Mouse (Mus musculus) megakaryocyte, embryonic 14.5 days (primary cell): ENCODE data around the gene Rfc1. TPM values are rescaled to one million over a fixed set of nuclear protein-coding genes. Genes with fewer than 3 reads are reported as not detected.

Experiments used
- H3K27me3 ChIP-seq: replicated peaks from 2 replicates; pipeline ENCODE3; 2012; ENCODE audit warnings: inconsistent platforms
- H3K36me3 ChIP-seq: replicated peaks from 2 replicates; pipeline ENCODE3; 2012; ENCODE audit warnings: low read length, inconsistent platforms, mixed read lengths
- H3K4me1 ChIP-seq: 2 replicates; pipeline ENCODE4 v1.6.1; 2012; ENCODE audit warnings: inconsistent platforms
- H3K4me3 ChIP-seq: replicated peaks from 2 replicates; pipeline ENCODE3; 2012; ENCODE audit warnings: moderate library complexity, mild to moderate bottlenecking, inconsistent platforms
- H3K9me3 ChIP-seq: 2 replicates; pipeline ENCODE4 v1.6.1; 2012; ENCODE audit warnings: inconsistent platforms
- FLI1 ChIP-seq: IDR thresholded peaks from 2 replicates; pipeline ENCODE4 v1.6.1; 2012; ENCODE audit warnings: low read length, inconsistent platforms, mixed read lengths
- GATA1 ChIP-seq: IDR thresholded peaks from 3 replicates; pipeline ENCODE4 v1.6.1; 2012; ENCODE audit warnings: mixed read lengths, low read length, inconsistent platforms, borderline replicate concordance
- polyA plus RNA-seq: library from polyadenylated mRNA; stranded (reverse); fragments of >175 nt; gene quantifications from 2 replicates; pipeline ENCODE4 v1.2.3, GENCODE M21; 2012; ENCODE audit warnings: low replicate concordance; ENCODE audit not compliant: insufficient read depth

Gene Rfc1
- polyA plus RNA-seq, 1 experiment: 2.0 TPM

- TF ChIP-seq FLI1 (no peak), GATA1 (no peak)
- Histone ChIP-seq H3K4me3 (no peak overlapping the region), H3K4me1 (no peaks in the 10 kb centered on the region), H3K9me3 (no peaks in the 10 kb centered on the region), H3K27me3 (no peaks in the 10 kb centered on the region), H3K36me3 (peaks cover 73% of the 10 kb centered on the region)
These were observed 54.3 kb downstream of the Rfc1 start for GRCm38 (mm10) chr5:65281216-65281615.

- Histone ChIP-seq H3K36me3 (peaks cover 72% of the 10 kb centered on the region), H3K4me3 (no peak overlapping the region), H3K9me3 (no peaks in the 10 kb centered on the region), H3K27me3 (no peaks in the 10 kb centered on the region), H3K4me1 (peaks cover 4% of the 10 kb centered on the region)
- TF ChIP-seq FLI1 (no peak), GATA1 (no peak)
These were observed 56.3 kb downstream of the Rfc1 start for GRCm38 (mm10) chr5:65279133-65279651.

- no peak for TF ChIP-seq FLI1
- TF ChIP-seq GATA1: no peak
- Histone ChIP-seq H3K27me3 (no peaks in the 10 kb centered on the region), H3K36me3 (peaks cover 95% of the 10 kb centered on the region), H3K4me3 (no peak overlapping the region), H3K9me3 (no peaks in the 10 kb centered on the region), H3K4me1 (peaks cover 4% of the 10 kb centered on the region)
These were observed 61.5 kb downstream of the Rfc1 start for GRCm38 (mm10) chr5:65273966-65274365.

- H3K9me3 ChIP-seq: no peaks in the 10 kb centered on the region
- H3K36me3 ChIP-seq: peaks cover 85% of the 10 kb centered on the region
- H3K4me3 ChIP-seq: no peak overlapping the region
- TF ChIP-seq GATA1 (no peak), FLI1 (no peak)
- no peaks in the 10 kb centered on the region for H3K27me3 ChIP-seq
- peaks cover 4% of the 10 kb centered on the region; the same call in 1 of the 2 replicates for H3K4me1 ChIP-seq
These were observed 77.5 kb downstream of the Rfc1 start for GRCm38 (mm10) chr5:65257910-65258505.

GRCm38 (mm10) chr5:65250185-65250855, 85.2 kb downstream of the Rfc1 start:
- peaks cover 29% of the 10 kb centered on the region for H3K36me3 ChIP-seq
- H3K4me3 ChIP-seq: no peak overlapping the region
- H3K27me3 ChIP-seq: no peaks in the 10 kb centered on the region
- H3K4me1 ChIP-seq: no peaks in the 10 kb centered on the region
- no peaks in the 10 kb centered on the region for H3K9me3 ChIP-seq
- no peak for TF ChIP-seq GATA1
- no peak for TF ChIP-seq FLI1

- H3K9me3 ChIP-seq: no peaks in the 10 kb centered on the region
- no peak overlapping the region for H3K4me3 ChIP-seq
- H3K36me3 ChIP-seq: peaks cover 17% of the 10 kb centered on the region
- H3K4me1 ChIP-seq: no peaks in the 10 kb centered on the region
- no peaks in the 10 kb centered on the region for H3K27me3 ChIP-seq
- TF ChIP-seq GATA1: no peak
These were observed 88.2 kb downstream of the Rfc1 start for GRCm38 (mm10) chr5:65247296-65247695.

- no peaks in the 10 kb centered on the region for H3K9me3 ChIP-seq
- TF ChIP-seq GATA1 (no peak), FLI1 (no peak)
These were observed 92.7 kb downstream of the Rfc1 start for GRCm38 (mm10) chr5:65242740-65243139.

GRCm38 (mm10) chr5:65231289-65232003, 104.0 kb downstream of the Rfc1 start:
- peaks cover 2% of the 10 kb centered on the region for H3K27me3 ChIP-seq
- no peak for TF ChIP-seq FLI1
- TF ChIP-seq GATA1: no peak
- peaks cover 14% of the 10 kb centered on the region for H3K36me3 ChIP-seq
- H3K4me1 ChIP-seq: no peaks in the 10 kb centered on the region
- H3K4me3 ChIP-seq: no peak overlapping the region
- no peaks in the 10 kb centered on the region for H3K9me3 ChIP-seq

More at GRCm38 (mm10) chr5:65242740-65243139, 92.7 kb downstream of the Rfc1 start:
- H3K4me1 ChIP-seq: no peaks in the 10 kb centered on the region
- H3K4me3 ChIP-seq: no peak overlapping the region
- peaks cover 19% of the 10 kb centered on the region for H3K36me3 ChIP-seq
- H3K27me3 ChIP-seq: no peaks in the 10 kb centered on the region

- no peaks in the 10 kb centered on the region for H3K9me3 ChIP-seq
- peaks cover 9% of the 10 kb centered on the region for H3K4me1 ChIP-seq
- TF ChIP-seq FLI1: no peak
- TF ChIP-seq GATA1: no peak
These were observed 111.4 kb downstream of the Rfc1 start for GRCm38 (mm10) chr5:65224056-65224455.

GRCm38 (mm10) chr5:65221037-65221436, 114.4 kb downstream of the Rfc1 start:
- TF ChIP-seq FLI1 (no peak), GATA1 (no peak)
- Histone ChIP-seq H3K4me1 (peaks cover 28% of the 10 kb centered on the region), H3K36me3 (peaks cover 28% of the 10 kb centered on the region), H3K9me3 (no peaks in the 10 kb centered on the region), H3K27me3 (no peaks in the 10 kb centered on the region), H3K4me3 (no peak overlapping the region)

More at GRCm38 (mm10) chr5:65224056-65224455, 111.4 kb downstream of the Rfc1 start:
- H3K36me3 ChIP-seq: peaks cover 34% of the 10 kb centered on the region
- H3K27me3 ChIP-seq: no peaks in the 10 kb centered on the region
- H3K4me3 ChIP-seq: no peak overlapping the region
